Mouse (Mus musculus): ENCODE results near the gene Krt77.

- TF ChIP-seq HCFC1 (IDR thresholded peaks at IDR 0.05; ENCODE audit: borderline replicate concordance, insufficient read depth, low read length) (no peak), ZNF384 (IDR thresholded peaks at IDR 0.05; ENCODE audit: low read depth, low read length) (no peak), ZC3H11A (IDR thresholded peaks at IDR 0.05; ENCODE audit: borderline replicate concordance, low read depth, low read length) (no peak), MAFK (IDR thresholded peaks at IDR 0.05; ENCODE audit: insufficient read depth, low read depth, low read length) (no peak), CHD2 (IDR thresholded peaks at IDR 0.05; ENCODE audit: low read depth, low read length) (no peak)
These were observed 8.5 kb upstream of the Krt77 start for GRCm38 (mm10) chr15:101878041-101878440.

All from ES-E14 (cell line).